Mouse (Mus musculus) splenic B cell, adult 2 months (primary cell): ENCODE measurements around the gene Spata2.

ENCODE experiments used
- DNase-seq: peaks from one replicate; pipeline ENCODE4 v3.0.0-alpha.2; 2011; ENCODE audit warnings: low read depth, low spot score
- H3K27me3 ChIP-seq: 2 replicates; pipeline ENCODE4 v1.6.1; 2012; ENCODE audit warnings: mild to moderate bottlenecking, low read length, moderate library complexity, mixed read lengths; ENCODE audit not compliant: control insufficient read depth, poor library complexity, insufficient read depth, severe bottlenecking
- H3K36me3 ChIP-seq: 2 replicates; pipeline ENCODE4 v1.6.1; 2012; ENCODE audit warnings: mild to moderate bottlenecking, low read length, moderate library complexity, mixed read lengths; ENCODE audit not compliant: control insufficient read depth, poor library complexity, insufficient read depth, severe bottlenecking

The Spata2 gene

GRCm38 (mm10) chr2:167492713-167493636 lies at the start of gene Spata2:
Gene Spata2 (minus strand): TSS chr2:167492887.
- Histone ChIP-seq H3K27me3 (no peaks in the 10 kb centered on the region), H3K36me3 (no peaks in the 10 kb centered on the region)
- peak; percentile 96 for DNase-seq

GRCm38 (mm10) chr2:167542361-167542760 lies 49.7 kb upstream of the Spata2 start:
- no peaks in the 10 kb centered on the region for H3K36me3 ChIP-seq
- no peak for DNase-seq
- no peaks in the 10 kb centered on the region for H3K27me3 ChIP-seq

- Histone ChIP-seq H3K27me3 (no peaks in the 10 kb centered on the region), H3K36me3 (no peaks in the 10 kb centered on the region)
- no peak for DNase-seq
These were observed 49.1 kb upstream of the Spata2 start for GRCm38 (mm10) chr2:167541761-167542160.

GRCm38 (mm10) chr2:167541324-167541723 lies 48.6 kb upstream of the Spata2 start:
- H3K36me3 ChIP-seq = no peaks in the 10 kb centered on the region
- DNase-seq = no peak
- no peaks in the 10 kb centered on the region for H3K27me3 ChIP-seq

GRCm38 (mm10) chr2:167540477-167541110 lies 47.9 kb upstream of the Spata2 start:
- no peak for DNase-seq
- Histone ChIP-seq H3K27me3 (no peaks in the 10 kb centered on the region), H3K36me3 (no peaks in the 10 kb centered on the region)

GRCm38 (mm10) chr2:167539536-167540476 lies 47.1 kb upstream of the Spata2 start:
- Histone ChIP-seq H3K36me3 (no peaks in the 10 kb centered on the region), H3K27me3 (no peaks in the 10 kb centered on the region)
- no peak for DNase-seq

GRCm38 (mm10) chr2:167538671-167539306 lies 46.1 kb upstream of the Spata2 start:
- no peak for DNase-seq
- no peaks in the 10 kb centered on the region for H3K27me3 ChIP-seq
- no peaks in the 10 kb centered on the region for H3K36me3 ChIP-seq

- H3K36me3 ChIP-seq = no peaks in the 10 kb centered on the region
- DNase-seq = peak; percentile 95
- H3K27me3 ChIP-seq = no peaks in the 10 kb centered on the region
These were observed 45.0 kb upstream of the Spata2 start, which contains the start of gene Snai1 for GRCm38 (mm10) chr2:167537476-167538297. Gene Snai1 (plus strand): TSS chr2:167538195.

- no peaks in the 10 kb centered on the region for H3K36me3 ChIP-seq
- DNase-seq = peak; percentile 15
These were observed 43.7 kb upstream of the Spata2 start for GRCm38 (mm10) chr2:167536320-167536945.

GRCm38 (mm10) chr2:167533880-167534279 lies 41.2 kb upstream of the Spata2 start:
- DNase-seq = no peak
- Histone ChIP-seq H3K36me3 (no peaks in the 10 kb centered on the region), H3K27me3 (no peaks in the 10 kb centered on the region)

More at GRCm38 (mm10) chr2:167536320-167536945, 43.7 kb upstream of the Spata2 start:
- no peaks in the 10 kb centered on the region for H3K27me3 ChIP-seq

- Histone ChIP-seq H3K27me3 (no peaks in the 10 kb centered on the region), H3K36me3 (no peaks in the 10 kb centered on the region)
- DNase-seq = peak; percentile 74
These were observed 39.4 kb upstream of the Spata2 start for GRCm38 (mm10) chr2:167532131-167532530.

- Histone ChIP-seq H3K36me3 (no peaks in the 10 kb centered on the region), H3K27me3 (no peaks in the 10 kb centered on the region)
- no peak for DNase-seq
These were observed 37.8 kb upstream of the Spata2 start for GRCm38 (mm10) chr2:167530536-167530935.

- no peaks in the 10 kb centered on the region for H3K36me3 ChIP-seq
- DNase-seq = no peak
- H3K27me3 ChIP-seq = no peaks in the 10 kb centered on the region
These were observed 37.3 kb upstream of the Spata2 start for GRCm38 (mm10) chr2:167529935-167530513.
